ENCODE assay signal across 9 mouse cellular contexts in the genomic region with DNA sequence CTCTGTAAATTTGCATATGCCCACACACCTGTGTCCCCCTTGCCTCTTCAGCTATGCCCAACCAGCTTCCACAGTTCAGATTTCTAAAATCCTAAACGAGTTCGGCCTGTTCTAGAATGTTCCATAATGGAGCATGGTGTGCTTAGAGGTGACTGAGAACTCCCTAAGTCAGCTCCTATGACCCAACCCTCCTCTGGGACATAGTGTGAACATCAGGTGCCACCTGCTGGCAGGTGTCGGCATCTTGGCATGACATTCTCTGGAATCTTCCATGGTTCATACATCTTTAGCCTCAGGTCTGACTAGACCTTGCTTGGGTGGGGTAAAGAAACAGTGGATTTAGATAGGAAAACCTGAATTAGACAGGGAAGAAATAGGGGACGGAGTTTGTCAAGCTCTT. TPM values are rescaled to one million over a fixed set of nuclear protein-coding genes. Genes with fewer than 3 reads are reported as not detected.
DNase-seq lines count a peak whose midpoint lies in the region; TF ChIP-seq lines count a peak whose summit lies in the region.
"Had no signal": no experiment of that assay in that cellular context is flagged by ENCODE, and none has a peak within 500 bp of the region (broad histone marks: within the 10 kb centered on the region; RNA-seq: fewer than 3 reads in every experiment).

No protein-coding gene starts in this region.

- intact Hi-C loops in left cerebral cortex, adult 2 months (cut with DNase I) = no loop called here

- no peak overlapping the region for H3K4me3 ChIP-seq in left cerebral cortex, adult 2 months
- H3K4me3 ChIP-seq: midbrain, embryonic 12.5 days had no signal

- no peak for DNase-seq in left cerebral cortex, adult 2 months (ENCODE audit: extremely low spot score in 1 of 2, low spot score in 2 of 2)
- no peak for DNase-seq in left cerebral cortex, adult 11 months (ENCODE audit: low spot score)
- peak; percentile 27 for DNase-seq in adipocyte (ENCODE audit: low spot score)
- peak; percentile 62 for DNase-seq in kidney, adult 9 months
- DNase-seq in naive thymus-derived CD4-positive, alpha-beta T cell, adult 2 months (ENCODE audit: low read depth) = peak; percentile 68
- DNase-seq in right cerebral cortex, postnatal 36 days (ENCODE audit: low spot score in 2 of 2) = no peak
- no peak for DNase-seq in frontal cortex, postnatal 14 days (ENCODE audit: low spot score in 2 of 2)
- no peak for DNase-seq in adrenal gland, adult 8-10 months

- H3K27ac ChIP-seq in left cerebral cortex, adult 2 months = no peak overlapping the region
- H3K27ac ChIP-seq: midbrain, embryonic 12.5 days had no signal

- TF ChIP-seq CTCF in left cerebral cortex, adult 2 months (IDR thresholded peaks at IDR 0.05) = peak; percentile 44

RNA-seq across cellular contexts. Expression of gene Muc6, which starts 15.9 kb away (rescaled TPM):
- not detected for total RNA-seq in left cerebral cortex, adult 2 months (2021)
- not detected for total RNA-seq in adrenal gland, adult 8-10 months (2022)

RNA-seq across cellular contexts. Expression of gene Muc2, which starts 19.1 kb away (rescaled TPM):
- under 1 TPM; 0.61 to 0.65 TPM for total RNA-seq in left cerebral cortex, adult 2 months (2021)
- total RNA-seq in adrenal gland, adult 8-10 months (2022) = 1 to 10 TPM in 2 of 4 experiments, under 1 TPM in 2; 0.24 to 2.2 (median 0.81) TPM

Comparison
In these comparisons a context has a peak if more than half of its experiments do, and no peak if none do; other contexts are left out.
1. DNase-seq: peak in adipocyte (single experiment), kidney, adult 9 months (single experiment) and naive thymus-derived CD4-positive, alpha-beta T cell, adult 2 months (single experiment); none in left cerebral cortex, adult 2 months (0 of 2), left cerebral cortex, adult 11 months (single experiment), right cerebral cortex, postnatal 36 days (0 of 2), frontal cortex, postnatal 14 days (0 of 2) and adrenal gland, adult 8-10 months (single experiment).